Mouse (Mus musculus): ENCODE data around the gene Ano3.

GRCm38 (mm10) chr2:110935691-110936090 is 15.0 kb downstream of the Ano3 start:
- TF ChIP-seq CTCF (IDR thresholded peaks at IDR 0.05; ENCODE audit: low read depth) (no peak), EP300 (IDR thresholded peaks at IDR 0.05; ENCODE audit: low read depth) (no peak)
